Mouse (Mus musculus) kidney, adult 11 months (tissue): Measurements from ENCODE around the gene Abhd2.

ENCODE experiments used
- DNase-seq: peaks from one replicate; pipeline ENCODE4 v3.0.0; 2022

The Abhd2 gene

GRCm38 (mm10) chr7:79272789-79273718 lies at the start of gene Abhd2:
Abhd2 (plus strand) TSS chr7:79273199.
- DNase-seq, result peak; percentile 99

GRCm38 (mm10) chr7:79225477-79225876 lies 47.5 kb upstream of the Abhd2 start:
- no peak for DNase-seq

- no peak for DNase-seq
Measured at GRCm38 (mm10) chr7:79226172-79226571, 46.8 kb upstream of the Abhd2 start.

DNA sequence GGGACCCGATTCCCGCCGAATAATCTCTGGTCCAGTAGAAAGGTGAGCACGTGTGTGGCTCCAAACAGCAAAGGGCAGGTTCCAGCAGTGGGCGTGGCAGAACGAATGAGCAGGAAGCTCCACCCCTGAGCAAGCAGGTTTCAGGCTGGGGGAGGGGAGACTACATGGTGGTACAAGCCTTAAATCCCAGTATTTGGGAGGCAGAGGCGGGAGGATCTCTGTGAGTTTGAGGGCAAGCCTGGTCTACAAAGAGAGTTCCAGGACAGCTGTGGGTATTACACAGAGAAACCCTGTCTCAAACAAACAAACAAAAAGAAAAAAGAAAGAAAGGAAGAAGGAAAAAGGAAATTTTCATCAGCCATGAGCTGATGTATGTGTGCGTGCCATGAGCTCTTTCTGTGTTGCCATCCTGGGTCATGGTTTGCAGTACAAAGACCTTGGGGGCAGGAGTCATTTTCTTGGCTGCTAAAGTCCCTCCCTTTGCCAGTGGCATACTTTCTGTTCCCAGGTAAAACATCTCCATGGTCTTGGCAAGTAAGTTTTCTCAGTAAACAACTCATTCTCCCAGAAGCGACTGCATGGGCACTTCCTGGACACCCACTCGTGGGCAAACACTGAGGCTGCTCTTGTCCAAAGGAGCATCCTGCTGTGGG lies 46.0 kb upstream of the Abhd2 start:
- DNase-seq, result no peak

DNA sequence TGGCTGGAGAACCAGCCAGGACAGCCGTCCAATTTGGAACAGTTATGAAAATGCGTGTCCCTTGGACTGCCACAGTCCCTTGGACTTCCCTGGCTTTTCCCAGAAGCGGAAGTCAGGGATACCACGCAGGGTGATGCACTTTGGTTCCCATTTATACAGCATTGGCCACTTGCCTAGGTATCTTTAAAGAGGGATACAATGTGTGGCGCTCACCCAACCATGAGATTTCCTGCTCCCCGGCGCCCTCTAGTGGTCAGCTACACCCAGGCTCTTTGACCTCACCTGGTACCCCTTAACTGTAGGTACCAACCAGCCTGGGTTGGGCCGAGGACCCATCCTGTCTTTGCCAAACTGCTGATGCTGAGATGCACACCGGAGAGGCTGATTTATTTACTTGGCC lies 44.5 kb upstream of the Abhd2 start:
- peak; percentile 69 for DNase-seq

- no peak for DNase-seq
Measured at GRCm38 (mm10) chr7:79231577-79231976, 41.4 kb upstream of the Abhd2 start.

GRCm38 (mm10) chr7:79232048-79232447 lies 41.0 kb upstream of the Abhd2 start:
- DNase-seq, result no peak

DNA sequence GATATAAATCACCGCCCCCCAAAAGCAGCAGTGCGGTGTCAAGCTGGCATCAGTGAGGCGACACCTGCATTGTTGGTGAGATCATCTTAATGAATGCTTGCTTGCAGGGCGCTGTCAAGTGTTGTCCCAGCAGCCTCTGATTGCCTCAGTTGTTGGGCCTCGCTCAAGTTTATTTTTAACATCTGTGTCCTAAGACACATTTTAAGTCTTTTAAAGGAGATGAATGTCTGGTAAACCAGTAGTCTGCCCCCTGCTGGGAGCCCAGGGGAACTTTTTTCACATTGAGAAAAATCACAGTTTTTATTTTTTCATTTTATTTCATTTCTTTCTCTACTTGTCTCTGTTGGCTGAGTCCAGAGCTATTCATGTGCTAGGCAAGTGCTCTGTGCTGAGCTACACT lies 34.3 kb upstream of the Abhd2 start:
- no peak for DNase-seq

GRCm38 (mm10) chr7:79241931-79242625 lies 30.9 kb upstream of the Abhd2 start:
- DNase-seq, result no peak

GRCm38 (mm10) chr7:79243236-79243635 lies 29.8 kb upstream of the Abhd2 start:
- no peak for DNase-seq

GRCm38 (mm10) chr7:79246039-79246670 lies 26.8 kb upstream of the Abhd2 start:
- DNase-seq, result peak; percentile 39

DNA sequence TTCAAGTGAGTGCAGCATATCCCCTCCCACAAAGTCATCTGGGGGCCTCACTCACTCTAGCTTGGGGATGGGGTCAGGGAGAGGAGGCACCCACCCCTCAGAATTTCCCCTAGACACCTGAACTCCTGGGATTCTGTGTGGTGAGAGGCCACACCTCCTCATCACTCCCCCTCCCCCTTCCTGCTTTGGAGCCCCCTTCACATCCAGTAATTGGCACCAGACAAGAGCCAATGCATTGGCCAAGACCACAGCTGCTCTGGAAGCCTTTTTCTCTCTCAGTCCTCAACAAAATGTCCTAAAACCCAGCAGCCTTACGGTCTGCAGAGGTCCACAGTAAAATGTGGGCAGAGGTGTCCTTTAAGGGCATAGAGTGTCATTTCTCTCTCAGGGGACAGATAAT lies 25.6 kb upstream of the Abhd2 start:
- DNase-seq, result no peak

- DNase-seq, result peak; percentile 50
Measured at GRCm38 (mm10) chr7:79247881-79248389, 25.1 kb upstream of the Abhd2 start.

DNA sequence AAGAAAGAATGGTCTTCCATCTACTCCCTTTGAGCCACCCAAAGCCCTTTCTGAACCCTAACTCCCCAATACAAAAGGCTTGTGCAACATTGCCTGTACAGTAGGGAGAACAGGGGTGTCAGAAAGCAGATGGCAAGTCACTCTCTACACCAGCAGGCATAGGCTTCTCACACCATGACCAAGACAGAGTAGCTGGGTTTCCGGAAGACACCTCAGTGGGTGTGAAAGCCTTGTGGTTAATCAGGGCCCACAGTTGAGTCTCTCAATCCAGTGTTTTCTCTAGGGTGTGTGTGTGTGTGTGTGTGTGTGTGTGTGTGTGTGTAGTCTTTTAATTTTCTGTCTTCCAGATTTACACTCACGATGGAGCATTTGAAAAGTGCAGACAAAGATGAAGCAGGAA lies 23.4 kb upstream of the Abhd2 start:
- no peak for DNase-seq

- no peak for DNase-seq
Measured at GRCm38 (mm10) chr7:79254248-79254888, 18.6 kb upstream of the Abhd2 start.

DNA sequence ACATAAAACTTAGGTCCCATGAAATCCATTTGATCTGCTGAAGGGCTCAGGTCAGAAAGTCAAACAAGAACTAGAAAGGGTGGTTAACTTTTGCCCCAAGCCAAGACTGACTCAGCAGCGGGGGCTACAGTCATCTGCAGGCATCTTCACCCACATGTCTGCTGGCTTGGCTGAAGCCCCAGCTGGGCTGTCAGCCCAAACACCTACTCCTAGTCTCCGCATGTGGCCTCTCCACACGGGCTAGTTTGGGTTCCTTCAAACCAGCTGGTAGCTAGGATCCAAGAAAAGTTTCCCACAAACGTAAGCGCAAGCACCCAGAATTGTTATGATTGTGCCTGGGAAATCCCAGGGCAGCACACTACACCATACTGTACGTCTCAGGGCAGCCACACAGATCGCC lies 17.6 kb upstream of the Abhd2 start:
- DNase-seq, result no peak

- no peak for DNase-seq
Measured at GRCm38 (mm10) chr7:79255752-79256151, 17.2 kb upstream of the Abhd2 start.

DNA sequence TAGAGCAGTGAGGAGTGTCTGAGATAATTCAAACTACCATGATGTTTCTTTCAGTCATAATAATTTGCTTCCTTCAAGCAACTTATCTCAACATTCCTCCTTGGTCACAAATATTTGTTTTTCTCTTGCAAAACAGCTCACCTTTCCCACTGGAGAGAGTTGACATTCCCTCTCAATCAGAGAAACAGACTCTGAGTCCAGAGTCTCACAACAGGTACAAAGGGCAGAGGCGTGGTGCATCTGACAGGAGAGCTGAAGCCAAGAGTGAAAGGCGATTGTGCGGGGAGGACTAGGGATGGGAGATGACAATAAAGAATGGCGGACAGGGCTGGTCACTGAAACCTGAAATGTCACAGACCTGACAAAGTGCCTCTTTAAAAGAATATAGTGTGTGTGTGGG lies 16.3 kb upstream of the Abhd2 start:
- DNase-seq, result peak; percentile 63

GRCm38 (mm10) chr7:79258981-79259542 lies 13.9 kb upstream of the Abhd2 start:
- DNase-seq, result no peak

DNA sequence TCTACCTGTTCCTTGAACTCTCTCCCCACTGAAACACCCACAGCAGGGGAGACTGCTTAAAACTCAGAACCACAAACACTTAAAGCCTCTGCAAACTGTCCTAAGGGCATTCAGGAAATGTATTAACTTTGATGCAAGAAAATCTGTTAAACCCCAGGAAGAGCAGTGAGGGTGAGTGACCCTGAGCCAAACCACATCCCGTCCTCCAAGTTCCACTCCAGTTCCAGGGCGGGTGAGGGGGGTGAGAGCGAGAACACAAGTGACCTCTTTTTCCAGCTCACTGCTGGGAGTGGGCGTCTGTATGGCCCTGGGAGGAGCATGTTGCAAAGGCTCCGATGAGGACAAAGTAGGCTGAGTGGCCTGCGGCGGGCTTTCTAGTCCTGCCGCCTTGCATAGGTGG lies 10.5 kb upstream of the Abhd2 start:
- peak; percentile 23 for DNase-seq

DNA sequence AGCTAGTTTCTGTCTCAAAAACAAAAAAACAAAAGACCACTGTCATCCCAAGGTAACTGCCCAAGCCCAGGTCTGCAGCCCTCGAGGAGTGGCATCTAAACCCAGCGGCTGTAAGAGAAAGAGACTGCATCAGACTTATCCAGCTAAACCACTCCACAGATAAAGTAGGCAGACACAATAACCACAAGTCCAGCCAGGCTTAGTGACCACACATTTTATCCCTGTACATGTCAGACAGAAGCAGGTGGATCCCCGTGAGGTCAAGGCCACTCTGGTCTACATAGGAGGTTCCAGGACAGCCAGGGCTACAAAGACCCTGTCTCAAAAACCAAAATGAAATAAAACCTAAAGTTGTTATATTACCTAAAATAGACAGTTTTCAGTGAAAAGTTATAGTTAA lies 9.2 kb upstream of the Abhd2 start:
- no peak for DNase-seq

DNA sequence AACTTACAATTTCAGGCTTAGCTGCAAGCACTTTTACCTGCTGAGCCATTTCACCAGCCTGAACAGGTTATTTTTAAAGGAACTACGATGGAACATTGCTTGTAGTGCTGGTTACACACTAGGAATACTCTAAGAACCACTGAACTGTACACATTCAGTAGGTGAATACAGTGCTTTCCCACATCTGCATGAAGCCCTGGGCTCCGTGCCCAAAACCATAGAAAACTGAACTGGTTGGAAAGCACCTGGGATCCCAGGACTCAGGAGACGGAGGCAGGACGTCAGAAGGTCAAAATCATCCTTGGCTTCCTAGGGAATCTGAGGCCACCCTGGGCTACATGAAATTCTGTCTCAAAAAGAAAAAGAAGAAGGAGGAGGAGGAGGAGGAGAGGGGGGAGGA lies 6.8 kb upstream of the Abhd2 start:
- peak; percentile 63 for DNase-seq
